Mouse (Mus musculus) erythroblast, embryonic 14.5 days (primary cell): ENCODE results near the gene Itsn1. TPM values are rescaled to one million over a fixed set of nuclear protein-coding genes. Genes with fewer than 3 reads are reported as not detected.

Experiments
- H3K27me3 ChIP-seq: 2 replicates; pipeline ENCODE4 v1.6.1; 2012; ENCODE audit warnings: inconsistent platforms; ENCODE audit not compliant: control insufficient read depth
- H3K36me3 ChIP-seq: 2 replicates; pipeline ENCODE4 v1.6.1; 2012; ENCODE audit warnings: mild to moderate bottlenecking, inconsistent platforms; ENCODE audit not compliant: control insufficient read depth
- H3K4me1 ChIP-seq: 2 replicates; pipeline ENCODE4 v1.6.1; 2012; ENCODE audit warnings: inconsistent platforms; ENCODE audit not compliant: control insufficient read depth
- H3K4me3 ChIP-seq: replicated peaks from 2 replicates; pipeline ENCODE3; 2012; ENCODE audit warnings: moderate library complexity, mild to moderate bottlenecking, inconsistent platforms
- H3K9me3 ChIP-seq: 2 replicates; pipeline ENCODE4 v1.6.1; 2012; ENCODE audit warnings: low read length, inconsistent platforms, mixed read lengths; ENCODE audit not compliant: control insufficient read depth
- GATA1 ChIP-seq: IDR thresholded peaks from 2 replicates; pipeline ENCODE4 v1.6.1; 2012; ENCODE audit warnings: low read length, inconsistent platforms, mixed read lengths
- TAL1 ChIP-seq: IDR thresholded peaks from 3 replicates; pipeline ENCODE4 v1.6.1; 2012; ENCODE audit warnings: low read length, inconsistent platforms, mixed read lengths
- polyA plus RNA-seq: library from polyadenylated mRNA; stranded (reverse); fragments of >175 nt; gene quantifications from 2 replicates; pipeline ENCODE4 v1.2.3, GENCODE M21; 2012

Itsn1 gene
- polyA plus RNA-seq, 1 experiment: 31.5 TPM

GRCm38 (mm10) chr16:91740184-91740917 lies 11.3 kb downstream of the Itsn1 start:
- no peak overlapping the region for H3K4me3 ChIP-seq
- no peaks in the 10 kb centered on the region for H3K4me1 ChIP-seq
- peaks cover 49% of the 10 kb centered on the region for H3K27me3 ChIP-seq
- TF ChIP-seq TAL1 (no peak), GATA1 (no peak)
- no peaks in the 10 kb centered on the region for H3K36me3 ChIP-seq
- no peaks in the 10 kb centered on the region for H3K9me3 ChIP-seq

GRCm38 (mm10) chr16:91740918-91741255 lies 11.8 kb downstream of the Itsn1 start:
- TF ChIP-seq TAL1: no peak
- TF ChIP-seq GATA1: no peak
- Histone ChIP-seq H3K36me3 (no peaks in the 10 kb centered on the region), H3K4me1 (no peaks in the 10 kb centered on the region), H3K27me3 (peaks cover 43% of the 10 kb centered on the region), H3K4me3 (no peak overlapping the region), H3K9me3 (no peaks in the 10 kb centered on the region)

GRCm38 (mm10) chr16:91743055-91743454 lies 14.0 kb downstream of the Itsn1 start:
- TF ChIP-seq GATA1 (no peak), TAL1 (no peak)
- Histone ChIP-seq H3K9me3 (no peaks in the 10 kb centered on the region), H3K36me3 (no peaks in the 10 kb centered on the region), H3K4me1 (no peaks in the 10 kb centered on the region; the same call in 1 of the 2 replicates), H3K27me3 (peaks cover 23% of the 10 kb centered on the region), H3K4me3 (no peak overlapping the region)

GRCm38 (mm10) chr16:91746101-91746950 lies 17.2 kb downstream of the Itsn1 start:
- no peaks in the 10 kb centered on the region; the same call in 1 of the 2 replicates for H3K4me1 ChIP-seq
- H3K9me3 ChIP-seq: no peaks in the 10 kb centered on the region
- peaks cover 6% of the 10 kb centered on the region for H3K27me3 ChIP-seq
- H3K4me3 ChIP-seq: no peak overlapping the region
- H3K36me3 ChIP-seq: no peaks in the 10 kb centered on the region
- TF ChIP-seq TAL1: no peak
- no peak for TF ChIP-seq GATA1

GRCm38 (mm10) chr16:91747567-91747966 lies 18.5 kb downstream of the Itsn1 start:
- Histone ChIP-seq H3K4me3 (no peak overlapping the region), H3K36me3 (no peaks in the 10 kb centered on the region), H3K9me3 (no peaks in the 10 kb centered on the region), H3K27me3 (peaks cover 3% of the 10 kb centered on the region; the same call in 1 of the 2 replicates), H3K4me1 (no peaks in the 10 kb centered on the region; the same call in 1 of the 2 replicates)
- TF ChIP-seq GATA1: no peak
- TF ChIP-seq TAL1: no peak

GRCm38 (mm10) chr16:91751644-91752385 lies 22.7 kb downstream of the Itsn1 start:
- no peaks in the 10 kb centered on the region for H3K36me3 ChIP-seq

GRCm38 (mm10) chr16:91753611-91754010 lies 24.5 kb downstream of the Itsn1 start:
- Histone ChIP-seq H3K36me3 (no peaks in the 10 kb centered on the region), H3K27me3 (no peaks in the 10 kb centered on the region), H3K4me1 (peaks cover 4% of the 10 kb centered on the region), H3K4me3 (no peak overlapping the region), H3K9me3 (no peaks in the 10 kb centered on the region)
- TF ChIP-seq GATA1: no peak
- no peak for TF ChIP-seq TAL1

More at GRCm38 (mm10) chr16:91751644-91752385, 22.7 kb downstream of the Itsn1 start:
- no peak for TF ChIP-seq GATA1
- TF ChIP-seq TAL1: no peak
- no peaks in the 10 kb centered on the region for H3K27me3 ChIP-seq
- no peaks in the 10 kb centered on the region for H3K9me3 ChIP-seq
- H3K4me1 ChIP-seq: peaks cover 4% of the 10 kb centered on the region
- H3K4me3 ChIP-seq: no peak overlapping the region

GRCm38 (mm10) chr16:91754957-91755356 lies 25.9 kb downstream of the Itsn1 start:
- TF ChIP-seq TAL1 (no peak), GATA1 (no peak)
- Histone ChIP-seq H3K36me3 (no peaks in the 10 kb centered on the region), H3K4me3 (no peak overlapping the region), H3K27me3 (no peaks in the 10 kb centered on the region), H3K4me1 (peaks cover 4% of the 10 kb centered on the region), H3K9me3 (no peaks in the 10 kb centered on the region)

- no peak overlapping the region for H3K4me3 ChIP-seq
- H3K4me1 ChIP-seq: peaks cover 2% of the 10 kb centered on the region; the same call in 1 of the 2 replicates
- TF ChIP-seq GATA1 (no peak), TAL1 (no peak)
- H3K27me3 ChIP-seq: peaks cover 10% of the 10 kb centered on the region; the same call in 1 of the 2 replicates
- no peaks in the 10 kb centered on the region for H3K9me3 ChIP-seq
- no peaks in the 10 kb centered on the region for H3K36me3 ChIP-seq
Observed at GRCm38 (mm10) chr16:91761202-91761601, 32.1 kb downstream of the Itsn1 start.
